Mouse (Mus musculus) limb, embryonic 15.5 days (tissue): ENCODE results near the gene B3galnt2. TPM values are rescaled to one million over a fixed set of nuclear protein-coding genes. Genes with fewer than 3 reads are reported as not detected.
"Not testable (repeated sequence)": the region's sequence is repeated elsewhere in the genome, so short reads cannot be mapped to it uniquely, and the experiment has no call there.

Experiments
- ATAC-seq: fragments of 200-750 bp; cut with Nextera tagmentation; 2 replicates; pipeline ENCODE4 v1.8.0; 2017; ENCODE audit warnings: low read depth, moderate TSS enrichment; ENCODE audit not compliant: insufficient number of reproducible peaks, low FRiP score, low TSS enrichment
- H3K27ac ChIP-seq: fragments of 300-500 bp; sonication (generic); 2 replicates; pipeline ENCODE4 v1.5.1; 2015; ENCODE audit warnings: moderate library complexity, mild to moderate bottlenecking, inconsistent platforms
- H3K27me3 ChIP-seq: fragments of 300-500 bp; sonication (generic); 2 replicates; pipeline ENCODE4 v1.6.1; 2015; ENCODE audit warnings: inconsistent platforms
- H3K36me3 ChIP-seq: fragments of 300-500 bp; sonication (generic); 2 replicates; pipeline ENCODE4 v1.6.1; 2015; ENCODE audit warnings: inconsistent platforms
- H3K4me1 ChIP-seq: fragments of 300-500 bp; sonication (generic); 2 replicates; pipeline ENCODE4 v1.6.1; 2015; ENCODE audit warnings: inconsistent platforms
- H3K4me2 ChIP-seq: fragments of 300-500 bp; sonication (generic); 2 replicates; pipeline ENCODE4 v1.6.1; 2015; ENCODE audit warnings: mild to moderate bottlenecking, inconsistent platforms
- H3K4me3 ChIP-seq: fragments of 300-500 bp; sonication (generic); 2 replicates; pipeline ENCODE4 v1.5.1; 2015; ENCODE audit warnings: mild to moderate bottlenecking, inconsistent platforms
- H3K9ac ChIP-seq: fragments of 300-500 bp; sonication (generic); 2 replicates; pipeline ENCODE4 v1.6.1; 2015; ENCODE audit warnings: inconsistent platforms
- H3K9me3 ChIP-seq: fragments of 300-500 bp; sonication (generic); 2 replicates; pipeline ENCODE4 v1.6.1; 2016; ENCODE audit warnings: inconsistent platforms
- WGBS: fragments of 180-500 bp; shearing (Covaris S2); methylation state at CpG from one replicate; pipeline ENCODE4 v1.1.7; 2015; 5-methylcytosine and 5-hydroxymethylcytosine counted together
- polyA plus RNA-seq: library from polyadenylated mRNA; unstranded; fragments of >200 nt; fragmentation: Nextera tagmentation; extraction: Ambion mirVana; gene quantifications from 2 replicates; pipeline ENCODE4 v1.2.1, GENCODE M21; 2015

Gene B3galnt2
- polyA plus RNA-seq, 1 experiment from 2014 or later: 39.8 TPM

DNA sequence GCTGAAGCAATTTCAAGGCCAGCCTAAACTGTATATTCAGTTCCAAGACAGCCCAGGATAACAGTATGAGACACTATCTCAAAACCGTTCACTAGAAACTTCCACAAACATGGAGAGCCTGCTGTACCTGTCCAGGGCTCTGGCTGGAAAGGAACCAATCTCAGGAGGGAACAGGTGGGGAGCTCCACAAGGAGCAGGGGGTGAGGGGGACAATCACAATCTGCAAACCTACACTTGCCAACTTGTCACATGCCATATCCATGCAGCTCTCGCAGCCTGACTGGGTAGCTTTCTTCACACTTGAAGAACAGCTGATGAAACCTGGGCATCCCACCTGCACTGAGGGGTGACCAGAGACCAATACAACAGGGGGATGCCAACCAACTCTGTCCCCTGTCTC lies 59.7 kb downstream of the B3galnt2 start:
- Histone ChIP-seq H3K9ac (no peak overlapping the region), H3K36me3 (peaks cover 56% of the 10 kb centered on the region), H3K27me3 (no peaks in the 10 kb centered on the region), H3K4me1 (no peaks in the 10 kb centered on the region), H3K4me2 (no peak overlapping the region), H3K4me3 (no peak overlapping the region), H3K27ac (no peak overlapping the region), H3K9me3 (no peaks in the 10 kb centered on the region)
- 89% methylated on average over 2 of the region's 2 CpGs for WGBS
- no peak for ATAC-seq

DNA sequence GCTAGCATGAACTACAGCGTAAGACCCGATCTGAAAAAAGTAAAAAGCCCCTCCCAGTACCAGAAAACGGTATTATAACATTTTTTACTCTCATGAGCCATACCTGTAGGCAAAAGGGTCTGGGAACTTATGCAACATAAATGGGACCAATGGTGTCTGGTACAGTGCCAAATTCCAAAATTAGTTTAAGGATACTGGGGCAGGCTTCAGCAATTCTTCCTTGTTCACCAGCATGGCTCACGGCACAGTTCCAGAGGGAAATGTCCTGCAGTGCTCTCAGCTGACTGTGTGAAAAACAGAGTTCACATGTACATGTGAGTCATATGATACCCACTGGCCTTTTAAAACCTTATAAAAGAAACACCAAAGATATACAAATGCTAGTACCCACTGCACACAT lies 60.3 kb downstream of the B3galnt2 start:
- no peak for ATAC-seq
- H3K4me1 ChIP-seq: no peaks in the 10 kb centered on the region
- no peaks in the 10 kb centered on the region for H3K27me3 ChIP-seq
- no peak overlapping the region for H3K27ac ChIP-seq
- H3K9me3 ChIP-seq: no peaks in the 10 kb centered on the region
- WGBS: 84% methylated on average over 4 of the region's 4 CpGs
- no peak overlapping the region for H3K4me3 ChIP-seq
- H3K4me2 ChIP-seq: no peak overlapping the region
- no peak overlapping the region for H3K9ac ChIP-seq
- peaks cover 55% of the 10 kb centered on the region for H3K36me3 ChIP-seq

- no peak overlapping the region for H3K4me3 ChIP-seq
- ATAC-seq: no peak
- peaks cover 55% of the 10 kb centered on the region for H3K36me3 ChIP-seq
- H3K27ac ChIP-seq: no peak overlapping the region
- no peak overlapping the region for H3K9ac ChIP-seq
- no peak overlapping the region for H3K4me2 ChIP-seq
- H3K9me3 ChIP-seq: no peaks in the 10 kb centered on the region
- H3K4me1 ChIP-seq: no peaks in the 10 kb centered on the region
- 84% methylated on average over 6 of the region's 6 CpGs for WGBS
- no peaks in the 10 kb centered on the region for H3K27me3 ChIP-seq
Measured at GRCm38 (mm10) chr13:14015609-14016008, 61.3 kb downstream of the B3galnt2 start.

DNA sequence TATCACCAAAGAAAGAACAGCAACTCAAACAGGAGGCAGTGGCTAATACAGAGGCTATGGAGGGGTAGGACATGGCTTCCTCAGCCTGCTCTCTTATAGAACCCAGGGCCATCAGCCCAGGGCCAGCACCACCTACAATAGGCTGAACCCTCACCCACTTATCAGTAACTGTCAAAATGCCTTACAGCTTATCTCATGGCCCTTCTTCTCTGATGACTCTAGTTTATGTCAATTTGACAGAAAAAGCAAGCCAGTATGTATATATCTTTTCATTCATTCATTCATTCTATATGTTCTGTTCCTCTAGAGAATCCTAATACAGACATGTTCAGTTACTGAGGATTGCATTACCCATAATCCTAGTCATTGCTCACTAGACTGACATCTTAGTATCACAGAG lies 64.0 kb downstream of the B3galnt2 start:
- Histone ChIP-seq H3K4me3 (no peak overlapping the region), H3K27me3 (no peaks in the 10 kb centered on the region), H3K4me2 (no peak overlapping the region), H3K9me3 (no peaks in the 10 kb centered on the region), H3K4me1 (no peaks in the 10 kb centered on the region), H3K9ac (no peak overlapping the region), H3K27ac (no peak overlapping the region), H3K36me3 (peaks cover 32% of the 10 kb centered on the region)
- no peak for ATAC-seq

DNA sequence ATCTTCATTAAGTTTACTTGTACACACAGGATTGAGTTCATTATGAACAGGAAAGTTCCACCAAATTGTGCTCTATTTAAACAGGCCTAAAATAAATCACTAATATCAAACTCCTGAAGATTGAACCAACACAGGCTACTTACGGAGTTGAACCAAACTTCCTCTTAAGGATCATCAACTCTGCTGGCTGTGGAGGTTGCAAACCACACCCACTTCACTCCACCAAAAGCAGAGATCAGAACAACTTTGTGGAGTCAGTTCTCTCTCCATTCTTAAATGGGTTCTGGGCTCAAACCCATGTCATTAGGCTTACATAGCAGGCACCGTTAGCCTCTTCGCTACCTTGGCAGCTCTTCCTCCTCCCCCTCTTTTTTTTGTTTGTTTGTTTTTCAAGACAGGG lies 64.6 kb downstream of the B3galnt2 start:
- Histone ChIP-seq H3K36me3 (peaks cover 28% of the 10 kb centered on the region), H3K9me3 (no peaks in the 10 kb centered on the region), H3K4me3 (no peak overlapping the region), H3K4me2 (no peak overlapping the region), H3K27me3 (no peaks in the 10 kb centered on the region), H3K9ac (no peak overlapping the region), H3K27ac (no peak overlapping the region), H3K4me1 (no peaks in the 10 kb centered on the region)
- WGBS: 90% methylated on average over 3 of the region's 3 CpGs
- no peak for ATAC-seq

GRCm38 (mm10) chr13:14021417-14021816 lies 67.1 kb downstream of the B3galnt2 start:
- H3K9me3 ChIP-seq, H3K27me3 ChIP-seq, H3K27ac ChIP-seq, H3K9ac ChIP-seq, H3K4me1 ChIP-seq, H3K4me3 ChIP-seq, ATAC-seq, H3K4me2 ChIP-seq: not testable (repeated sequence)
- peaks cover 27% of the 10 kb centered on the region for H3K36me3 ChIP-seq
- WGBS: 81% methylated on average over 11 of the region's 12 CpGs

DNA sequence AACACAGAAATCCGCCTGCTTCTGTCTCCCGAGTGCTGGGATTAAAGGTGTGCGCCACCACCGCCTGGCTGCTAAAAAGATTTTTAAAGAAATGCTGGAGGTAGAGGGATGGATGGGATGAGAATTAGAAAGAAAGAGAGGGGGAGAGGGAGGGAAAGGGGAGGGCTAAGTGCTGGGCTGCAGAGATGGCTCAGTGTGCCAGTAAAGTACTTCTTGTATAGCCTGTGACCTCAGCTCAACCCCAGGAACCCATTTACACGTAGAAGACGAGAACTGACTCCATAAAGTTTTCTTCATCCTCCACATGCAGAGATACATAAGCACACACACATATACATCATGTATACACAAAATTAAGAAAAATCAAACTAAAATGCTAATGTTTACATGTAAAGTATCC lies 71.3 kb downstream of the B3galnt2 start:
- Histone ChIP-seq H3K4me2 (no peak overlapping the region), H3K4me3 (no peak overlapping the region), H3K9me3 (no peaks in the 10 kb centered on the region), H3K27ac (no peak overlapping the region), H3K9ac (no peak overlapping the region), H3K36me3 (peaks cover 23% of the 10 kb centered on the region), H3K27me3 (no peaks in the 10 kb centered on the region), H3K4me1 (no peaks in the 10 kb centered on the region)
- WGBS: 89% methylated on average over 6 of the region's 6 CpGs
- no peak for ATAC-seq

DNA sequence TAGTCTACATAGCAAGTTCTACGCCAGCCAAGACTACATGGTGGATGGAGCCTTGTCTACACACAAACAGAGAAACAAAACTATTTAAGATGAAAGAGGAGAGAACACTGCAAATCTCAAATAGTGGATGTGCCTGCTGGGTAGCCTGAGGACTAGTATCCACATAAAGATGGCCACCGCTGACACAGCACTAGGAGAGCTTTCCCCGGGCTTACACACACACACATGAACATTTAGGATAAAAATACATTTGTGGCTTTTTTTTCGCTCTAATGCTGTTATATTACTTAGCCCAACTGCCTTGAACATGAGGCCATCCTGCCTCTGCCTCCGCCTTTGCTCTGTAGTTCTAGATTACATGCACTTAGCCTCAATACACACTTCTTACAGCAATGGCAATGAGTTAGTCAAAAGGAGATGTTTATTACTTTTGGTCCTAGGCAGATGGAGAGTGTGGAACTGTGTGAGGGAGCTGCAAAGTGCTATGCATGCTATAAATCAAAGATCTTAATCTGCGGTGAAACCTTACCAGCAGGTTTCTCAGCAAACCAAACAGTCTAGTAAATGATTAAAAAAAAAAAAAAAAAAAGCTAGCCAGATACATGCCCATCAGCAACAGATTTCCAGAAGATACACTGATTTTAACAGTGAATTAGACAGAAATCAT lies 72.0 kb downstream of the B3galnt2 start:
- Histone ChIP-seq H3K4me2 (no peak overlapping the region), H3K9ac (no peak overlapping the region), H3K9me3 (no peaks in the 10 kb centered on the region), H3K27ac (no peak overlapping the region), H3K4me1 (no peaks in the 10 kb centered on the region), H3K27me3 (no peaks in the 10 kb centered on the region), H3K4me3 (no peak overlapping the region), H3K36me3 (peaks cover 23% of the 10 kb centered on the region)
- ATAC-seq: no peak
- 93% methylated on average over 6 of the region's 6 CpGs for WGBS

- WGBS: 90% methylated on average over 5 of the region's 5 CpGs
- H3K4me1 ChIP-seq: peaks cover 2% of the 10 kb centered on the region
- H3K27ac ChIP-seq: no peak overlapping the region
- ATAC-seq: no peak
- no peaks in the 10 kb centered on the region for H3K9me3 ChIP-seq
- no peak overlapping the region for H3K4me2 ChIP-seq
- H3K4me3 ChIP-seq: no peak overlapping the region
- no peak overlapping the region for H3K9ac ChIP-seq
- peaks cover 5% of the 10 kb centered on the region for H3K36me3 ChIP-seq
- no peaks in the 10 kb centered on the region for H3K27me3 ChIP-seq
Measured at GRCm38 (mm10) chr13:14033309-14034072, 79.2 kb downstream of the B3galnt2 start.

DNA sequence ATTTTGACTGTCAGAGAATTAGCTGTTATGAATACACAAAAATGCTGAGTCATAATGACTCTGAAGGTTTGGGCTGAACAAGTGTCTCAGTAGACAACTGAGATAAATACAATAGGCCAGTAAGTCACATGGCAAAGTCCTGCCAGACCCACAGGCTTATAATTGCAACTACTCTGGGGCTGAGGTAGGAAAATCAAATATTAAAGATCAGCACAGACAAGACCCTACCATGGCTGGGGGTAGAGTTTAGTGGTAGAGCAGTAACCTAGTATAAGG lies 79.7 kb downstream of the B3galnt2 start:
- Histone ChIP-seq H3K36me3 (peaks cover 3% of the 10 kb centered on the region), H3K4me2 (no peak overlapping the region), H3K9ac (no peak overlapping the region), H3K4me1 (peaks cover 5% of the 10 kb centered on the region), H3K4me3 (no peak overlapping the region), H3K27ac (no peak overlapping the region), H3K27me3 (no peaks in the 10 kb centered on the region), H3K9me3 (no peaks in the 10 kb centered on the region)
- ATAC-seq: no peak

- H3K27me3 ChIP-seq, H3K4me3 ChIP-seq, H3K36me3 ChIP-seq, H3K4me1 ChIP-seq, H3K9me3 ChIP-seq, H3K27ac ChIP-seq, H3K9ac ChIP-seq, ATAC-seq, H3K4me2 ChIP-seq: not testable (repeated sequence)
- WGBS: 84% methylated on average over 3 of the region's 3 CpGs
Measured at GRCm38 (mm10) chr13:14035352-14035751, 81.1 kb downstream of the B3galnt2 start.

DNA sequence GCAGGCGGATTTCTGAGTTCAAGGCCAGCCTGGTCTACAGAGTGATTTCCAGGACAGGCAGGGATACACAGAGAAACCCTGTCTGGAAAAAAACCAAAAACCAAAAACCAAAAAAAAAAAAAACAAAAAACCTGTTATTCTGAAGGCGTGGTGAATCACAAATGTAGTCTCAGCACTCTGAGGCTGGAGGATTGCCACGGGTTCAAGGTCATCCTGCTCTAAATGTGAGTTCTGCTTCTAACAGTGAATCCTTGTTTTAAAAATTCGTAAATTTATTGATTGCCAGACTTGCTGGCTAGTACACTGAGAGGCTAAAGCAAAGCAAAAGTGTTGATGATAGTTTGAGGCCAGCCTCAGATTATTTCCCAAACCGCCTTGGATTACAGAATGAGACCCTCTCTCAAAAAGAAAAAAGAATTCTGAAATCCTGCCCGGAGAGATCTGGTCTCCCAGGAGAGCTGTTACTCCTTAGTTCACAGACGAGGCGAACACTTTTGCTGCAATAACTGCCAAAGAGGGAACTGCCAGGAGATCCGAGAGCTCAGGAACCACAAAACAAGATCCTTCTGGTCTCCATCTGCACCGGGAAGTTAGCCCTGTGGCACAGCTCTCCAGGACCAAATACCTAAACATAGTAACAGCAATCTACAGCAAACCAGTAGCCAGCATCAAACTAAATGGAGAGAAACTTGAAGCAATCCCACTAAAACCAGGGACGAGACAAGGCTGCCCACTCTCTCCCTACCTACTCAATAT lies 81.8 kb downstream of the B3galnt2 start:
- ATAC-seq: no peak
- Histone ChIP-seq H3K4me1 (peaks cover 11% of the 10 kb centered on the region), H3K4me3 (no peak overlapping the region), H3K27me3 (no peaks in the 10 kb centered on the region), H3K36me3 (no peaks in the 10 kb centered on the region), H3K27ac (no peak overlapping the region), H3K9ac (no peak overlapping the region), H3K9me3 (no peaks in the 10 kb centered on the region), H3K4me2 (no peak overlapping the region)
- 86% methylated on average over 11 of the region's 11 CpGs for WGBS
